Mouse (Mus musculus): ENCODE data around the gene Marveld3. TPM values are rescaled to one million over a fixed set of nuclear protein-coding genes. Genes with fewer than 3 reads are reported as not detected.

Gene Marveld3
- total and polyA plus RNA-seq, 2 experiments from 2014 or later = 0.36 to 1.9 TPM

DNA sequence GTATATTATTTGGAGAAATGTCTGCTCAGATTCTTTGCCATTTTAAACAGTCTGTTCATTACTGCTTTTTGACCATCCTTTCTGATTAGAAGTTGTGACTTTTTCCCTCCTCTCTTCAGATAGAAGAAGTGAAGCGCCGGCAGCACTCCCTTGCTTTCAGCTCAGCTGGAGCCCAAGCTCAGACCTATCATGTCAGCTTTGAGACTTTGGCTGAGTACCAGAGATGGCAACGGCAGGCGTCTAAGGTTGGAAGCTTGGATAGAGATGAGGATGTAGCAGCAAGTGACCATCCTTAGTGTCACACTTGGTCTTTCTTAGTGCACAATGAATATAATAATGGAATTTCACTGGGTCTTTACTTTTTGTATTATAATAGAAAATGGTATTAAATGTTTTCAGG is 54.6 kb downstream of the Marveld3 start:
- no peak overlapping the region for H3K9ac ChIP-seq (replicated peaks; ENCODE audit: low read depth, low read length)
- H3K9me3 ChIP-seq (replicated peaks; ENCODE audit: control insufficient read depth, low read length) = no peaks in the 10 kb centered on the region
- peaks cover 54% of the 10 kb centered on the region for H3K36me3 ChIP-seq (replicated peaks; ENCODE audit: control insufficient read depth, insufficient read depth, low read length)
- no peak for DNase-seq (ENCODE audit: low spot score)
- TF ChIP-seq CTCF (IDR thresholded peaks at IDR 0.05; ENCODE audit: low read depth) = no peak
- TF ChIP-seq EP300 (IDR thresholded peaks at IDR 0.05; ENCODE audit: low read depth) = no peak
- no peak for ATAC-seq (ENCODE audit: insufficient read depth, low read depth)
- no peak overlapping the region for H3K4me3 ChIP-seq (ENCODE audit: low read depth, low read length)
- no peaks in the 10 kb centered on the region for H3K27me3 ChIP-seq (ENCODE audit: control insufficient read depth, insufficient read depth, low read length)
- H3K4me2 ChIP-seq (ENCODE audit: low read depth, low read length) = no peak overlapping the region
- WGBS = 77% methylated on average over 4 of the region's 4 CpGs
- H3K4me1 ChIP-seq (ENCODE audit: control insufficient read depth, insufficient read depth) = no peaks in the 10 kb centered on the region
- H3K27ac ChIP-seq (ENCODE audit: low read depth) = no peak overlapping the region

DNA sequence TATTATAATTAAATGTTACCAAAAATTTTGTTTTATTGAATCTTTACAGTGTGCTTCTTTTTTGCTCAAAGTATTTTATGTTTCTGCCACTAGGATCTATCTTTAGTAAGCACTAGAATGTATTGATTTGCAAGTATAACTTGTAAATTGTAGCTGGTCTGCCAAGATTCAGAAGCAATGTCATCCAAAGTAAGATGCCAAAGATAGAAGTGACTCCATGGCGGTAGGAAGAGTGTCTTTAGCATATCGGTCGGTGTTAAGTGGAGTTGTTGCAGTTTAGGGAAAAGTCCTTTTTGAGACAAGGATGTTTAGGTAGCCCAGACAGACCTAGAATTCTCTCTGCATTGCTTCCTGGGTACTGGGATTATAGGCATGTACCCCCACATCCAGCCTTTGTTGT is 55.1 kb downstream of the Marveld3 start:
- H3K27me3 ChIP-seq (ENCODE audit: control insufficient read depth, insufficient read depth, low read length) = no peaks in the 10 kb centered on the region
- H3K4me3 ChIP-seq (ENCODE audit: low read depth, low read length) = no peak overlapping the region
- no peak overlapping the region for H3K9ac ChIP-seq (replicated peaks; ENCODE audit: low read depth, low read length)
- H3K27ac ChIP-seq (ENCODE audit: low read depth) = no peak overlapping the region
- 82% methylated on average over 3 of the region's 3 CpGs for WGBS
- no peaks in the 10 kb centered on the region for H3K9me3 ChIP-seq (replicated peaks; ENCODE audit: control insufficient read depth, low read length)
- H3K4me1 ChIP-seq (ENCODE audit: control insufficient read depth, insufficient read depth) = no peaks in the 10 kb centered on the region
- H3K36me3 ChIP-seq (replicated peaks; ENCODE audit: control insufficient read depth, insufficient read depth, low read length) = peaks cover 49% of the 10 kb centered on the region
- DNase-seq (ENCODE audit: low spot score) = no peak
- TF ChIP-seq EP300 (IDR thresholded peaks at IDR 0.05; ENCODE audit: low read depth) (no peak), CTCF (IDR thresholded peaks at IDR 0.05; ENCODE audit: low read depth) (no peak)
- H3K4me2 ChIP-seq (ENCODE audit: low read depth, low read length) = no peak overlapping the region
- ATAC-seq (ENCODE audit: insufficient read depth, low read depth) = no peak

DNA sequence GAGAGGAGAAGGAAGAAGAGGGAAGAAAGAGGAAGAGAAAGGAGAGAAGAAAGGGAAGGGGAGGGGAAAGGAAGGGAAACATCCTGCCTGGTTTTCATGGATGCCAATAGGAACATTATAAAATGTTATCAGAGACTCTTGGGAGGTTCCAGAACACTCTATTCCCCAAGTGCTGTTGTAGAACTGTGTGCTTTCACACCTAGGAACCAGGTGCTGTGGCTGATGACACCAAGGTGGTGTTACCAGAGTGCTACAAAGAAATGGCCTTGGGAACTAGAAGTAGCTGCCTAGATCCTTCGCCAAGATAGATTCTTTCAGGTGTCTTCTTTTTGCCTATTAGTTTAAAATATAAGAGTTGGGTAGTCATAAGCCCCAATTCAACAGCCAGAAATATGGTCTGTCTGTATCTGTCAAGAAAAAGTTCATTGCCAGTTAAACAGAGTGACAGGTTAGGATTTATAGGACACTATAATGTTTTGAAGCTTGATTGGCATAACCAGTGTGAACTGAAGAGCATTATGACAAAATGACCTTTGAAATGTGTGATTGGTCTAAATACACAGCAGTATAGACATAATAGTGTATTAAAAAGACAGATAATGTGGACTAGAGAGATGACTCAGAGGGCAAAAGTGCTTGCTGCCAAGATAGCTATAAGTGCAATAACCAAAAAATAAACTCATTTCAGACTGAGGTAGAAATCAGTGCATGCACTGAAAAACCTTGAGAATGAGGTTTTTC is 56.9 kb downstream of the Marveld3 start:
- 91% methylated on average over 1 of the region's 1 CpGs for WGBS

GRCm38 (mm10) chr8:109903909-109904469 is 58.0 kb downstream of the Marveld3 start:
- no peak for DNase-seq (ENCODE audit: low spot score)
- 65% methylated on average over 10 of the region's 10 CpGs for WGBS

More for the DNA sequence above, 56.9 kb downstream of the Marveld3 start:
- Histone ChIP-seq H3K9me3 (replicated peaks; ENCODE audit: control insufficient read depth, low read length) (no peaks in the 10 kb centered on the region), H3K36me3 (replicated peaks; ENCODE audit: control insufficient read depth, insufficient read depth, low read length) (peaks cover 32% of the 10 kb centered on the region), H3K4me3 (ENCODE audit: low read depth, low read length) (no peak overlapping the region), H3K9ac (replicated peaks; ENCODE audit: low read depth, low read length) (no peak overlapping the region), H3K4me1 (ENCODE audit: control insufficient read depth, insufficient read depth) (no peaks in the 10 kb centered on the region), H3K4me2 (ENCODE audit: low read depth, low read length) (no peak overlapping the region), H3K27me3 (ENCODE audit: control insufficient read depth, insufficient read depth, low read length) (no peaks in the 10 kb centered on the region), H3K27ac (ENCODE audit: low read depth) (no peak overlapping the region)
- ATAC-seq (ENCODE audit: insufficient read depth, low read depth) (no peak), DNase-seq (ENCODE audit: low spot score) (no peak)
- TF ChIP-seq EP300 (IDR thresholded peaks at IDR 0.05; ENCODE audit: low read depth) = no peak
- no peak for TF ChIP-seq CTCF (IDR thresholded peaks at IDR 0.05; ENCODE audit: low read depth)

GRCm38 (mm10) chr8:109902379-109902778 is 59.6 kb downstream of the Marveld3 start:
- no peak for TF ChIP-seq EP300 (IDR thresholded peaks at IDR 0.05; ENCODE audit: low read depth)
- no peak for TF ChIP-seq CTCF (IDR thresholded peaks at IDR 0.05; ENCODE audit: low read depth)
- H3K4me1 ChIP-seq (ENCODE audit: control insufficient read depth, insufficient read depth) = no peaks in the 10 kb centered on the region
- no peak overlapping the region for H3K9ac ChIP-seq (replicated peaks; ENCODE audit: low read depth, low read length)
- no peak overlapping the region for H3K27ac ChIP-seq (ENCODE audit: low read depth)
- no peaks in the 10 kb centered on the region for H3K9me3 ChIP-seq (replicated peaks; ENCODE audit: control insufficient read depth, low read length)
- no peaks in the 10 kb centered on the region for H3K27me3 ChIP-seq (ENCODE audit: control insufficient read depth, insufficient read depth, low read length)
- H3K36me3 ChIP-seq (replicated peaks; ENCODE audit: control insufficient read depth, insufficient read depth, low read length) = peaks cover 18% of the 10 kb centered on the region; the same call in 1 of the 2 replicates
- H3K4me3 ChIP-seq (ENCODE audit: low read depth, low read length) = no peak overlapping the region
- DNase-seq (ENCODE audit: low spot score) (no peak), ATAC-seq (ENCODE audit: insufficient read depth, low read depth) (no peak)
- no peak overlapping the region for H3K4me2 ChIP-seq (ENCODE audit: low read depth, low read length)

More at GRCm38 (mm10) chr8:109903909-109904469, 58.0 kb downstream of the Marveld3 start:
- no peak overlapping the region for H3K9ac ChIP-seq (replicated peaks; ENCODE audit: low read depth, low read length)
- no peak for ATAC-seq (ENCODE audit: insufficient read depth, low read depth)
- no peak for TF ChIP-seq CTCF (IDR thresholded peaks at IDR 0.05; ENCODE audit: low read depth)
- no peaks in the 10 kb centered on the region for H3K4me1 ChIP-seq (ENCODE audit: control insufficient read depth, insufficient read depth)
- H3K9me3 ChIP-seq (replicated peaks; ENCODE audit: control insufficient read depth, low read length) = no peaks in the 10 kb centered on the region
- H3K27ac ChIP-seq (ENCODE audit: low read depth) = no peak overlapping the region
- peaks cover 21% of the 10 kb centered on the region for H3K36me3 ChIP-seq (replicated peaks; ENCODE audit: control insufficient read depth, insufficient read depth, low read length)
- no peaks in the 10 kb centered on the region for H3K27me3 ChIP-seq (ENCODE audit: control insufficient read depth, insufficient read depth, low read length)
- H3K4me2 ChIP-seq (ENCODE audit: low read depth, low read length) = no peak overlapping the region
- no peak overlapping the region for H3K4me3 ChIP-seq (ENCODE audit: low read depth, low read length)

Other genes starting within 250 kb of the Marveld3 start
- 12.6 and 13.8 TPM in 2 replicates for gene Atxn1l, start 224.5 kb downstream of the Marveld3 start, total RNA-seq (2014; rRNA removed; ENCODE audit: low replicate concordance)
- 2.4 and 3.3 TPM in 2 replicates for gene Atxn1l, start 224.5 kb downstream of the Marveld3 start, polyA plus RNA-seq (2015; fragmentation: Nextera tagmentation; extraction: Ambion mirVana)
- 23.7 and 24.6 TPM in 2 replicates for gene Ap1g1, start 183.6 kb downstream of the Marveld3 start, total RNA-seq (2014; rRNA removed; ENCODE audit: low replicate concordance)
- 13.5 and 14.4 TPM in 2 replicates for gene Ap1g1, start 183.6 kb downstream of the Marveld3 start, polyA plus RNA-seq (2015; fragmentation: Nextera tagmentation; extraction: Ambion mirVana)
- 2.2 and 2.3 TPM in 2 replicates for gene Phlpp2, start 93.7 kb downstream of the Marveld3 start, total RNA-seq (2014; rRNA removed; ENCODE audit: low replicate concordance)
- gene Phlpp2, start 93.7 kb downstream of the Marveld3 start, polyA plus RNA-seq (2015; fragmentation: Nextera tagmentation; extraction: Ambion mirVana) = 0.67 and 0.80 TPM in 2 replicates
- 1.2 and 2.9 TPM in 2 replicates for gene Tat, start 28.2 kb upstream of the Marveld3 start, total RNA-seq (2014; rRNA removed; ENCODE audit: low replicate concordance)
- 0.26 and 0.34 TPM in 2 replicates for gene Tat, start 28.2 kb upstream of the Marveld3 start, polyA plus RNA-seq (2015; fragmentation: Nextera tagmentation; extraction: Ambion mirVana)
- gene Chst4, start 77.5 kb upstream of the Marveld3 start, total RNA-seq (2014; rRNA removed; ENCODE audit: low replicate concordance) = 1.9 and 5.5 TPM in 2 replicates
- gene Chst4, start 77.5 kb upstream of the Marveld3 start, polyA plus RNA-seq (2015; fragmentation: Nextera tagmentation; extraction: Ambion mirVana) = 2.0 and 2.3 TPM in 2 replicates
- gene Zfp612, start 117.5 kb upstream of the Marveld3 start, total RNA-seq (2014; rRNA removed; ENCODE audit: low replicate concordance) = 4.0 and 4.2 TPM in 2 replicates
- gene Zfp612, start 117.5 kb upstream of the Marveld3 start, polyA plus RNA-seq (2015; fragmentation: Nextera tagmentation; extraction: Ambion mirVana) = 5.3 and 5.9 TPM in 2 replicates
- not detected in 2 replicates for gene Gm21964, start 139.0 kb upstream of the Marveld3 start, total RNA-seq (2014; rRNA removed; ENCODE audit: low replicate concordance)
- gene Gm21964, start 139.0 kb upstream of the Marveld3 start, polyA plus RNA-seq (2015; fragmentation: Nextera tagmentation; extraction: Ambion mirVana) = not detected in 2 replicates
- gene Gm17720, start 140.6 kb upstream of the Marveld3 start, total RNA-seq (2014; rRNA removed; ENCODE audit: low replicate concordance) = not detected in 2 replicates
- not detected in 2 replicates for gene Gm17720, start 140.6 kb upstream of the Marveld3 start, polyA plus RNA-seq (2015; fragmentation: Nextera tagmentation; extraction: Ambion mirVana)
- gene Calb2, start 206.0 kb upstream of the Marveld3 start, total RNA-seq (2014; rRNA removed; ENCODE audit: low replicate concordance) = not detected in 2 replicates
- 0.11 and 0.18 TPM in 2 replicates for gene Calb2, start 206.0 kb upstream of the Marveld3 start, polyA plus RNA-seq (2015; fragmentation: Nextera tagmentation; extraction: Ambion mirVana)